Mouse (Mus musculus): Measurements from ENCODE around the gene Myo3b.

The Myo3b gene

GRCm38 (mm10) chr2:70444141-70444540, 405.2 kb downstream of the Myo3b start:
- no peak for DNase-seq (ENCODE audit: low read depth, low spot score)

- no peak for DNase-seq (ENCODE audit: low read depth, low spot score)
Measured at GRCm38 (mm10) chr2:70456205-70456604, 417.3 kb downstream of the Myo3b start.

- no peak for DNase-seq (ENCODE audit: low read depth, low spot score)
Measured at GRCm38 (mm10) chr2:70463606-70464005, 424.7 kb downstream of the Myo3b start.

GRCm38 (mm10) chr2:70471136-70471535, 432.2 kb downstream of the Myo3b start:
- no peak for DNase-seq (ENCODE audit: low read depth, low spot score)

- no peak for DNase-seq (ENCODE audit: low read depth, low spot score)
Measured at GRCm38 (mm10) chr2:70471861-70472620, 433.1 kb downstream of the Myo3b start.
